Mouse (Mus musculus) MN1 (cell line): ENCODE measurements around the gene Setd7.
"Not testable (repeated sequence)": the region's sequence is repeated elsewhere in the genome, so short reads cannot be mapped to it uniquely, and the experiment has no call there.

ENCODE experiments used
- DNase-seq: peaks from one replicate; pipeline ENCODE4 v3.0.0-alpha.2; 2016; ENCODE audit warnings: low spot score

Setd7 gene

GRCm38 (mm10) chr3:51560511-51561108 lies at the start of gene Setd7:
Gene Setd7 (minus strand): TSS chr3:51560879.
- peak; percentile 89 for DNase-seq

GRCm38 (mm10) chr3:51604489-51604888 lies 43.8 kb upstream of the Setd7 start:
- DNase-seq, result no peak

GRCm38 (mm10) chr3:51603705-51604291 lies 43.1 kb upstream of the Setd7 start:
- DNase-seq, result peak; percentile 23

DNA sequence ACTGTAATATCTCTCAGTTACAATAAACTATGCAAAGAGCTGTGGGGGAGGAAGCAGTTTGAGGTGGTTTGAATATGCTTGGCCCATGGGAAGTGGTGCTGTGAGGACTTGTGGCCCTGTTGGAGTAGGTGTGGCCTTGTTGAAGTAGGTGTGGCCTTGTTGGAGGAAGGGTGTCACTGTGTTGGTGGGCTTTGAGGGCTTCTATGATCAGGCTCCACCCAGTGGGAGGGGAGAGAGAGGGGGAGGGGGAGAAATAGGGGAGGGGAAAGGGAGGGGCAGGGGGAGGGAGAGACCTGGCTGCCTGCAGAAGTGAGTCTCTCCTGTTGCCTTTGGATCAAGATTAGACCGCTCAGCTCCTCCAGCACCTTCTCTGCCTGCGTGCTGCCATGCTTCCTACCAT lies 40.8 kb upstream of the Setd7 start:
- DNase-seq, result no peak

DNA sequence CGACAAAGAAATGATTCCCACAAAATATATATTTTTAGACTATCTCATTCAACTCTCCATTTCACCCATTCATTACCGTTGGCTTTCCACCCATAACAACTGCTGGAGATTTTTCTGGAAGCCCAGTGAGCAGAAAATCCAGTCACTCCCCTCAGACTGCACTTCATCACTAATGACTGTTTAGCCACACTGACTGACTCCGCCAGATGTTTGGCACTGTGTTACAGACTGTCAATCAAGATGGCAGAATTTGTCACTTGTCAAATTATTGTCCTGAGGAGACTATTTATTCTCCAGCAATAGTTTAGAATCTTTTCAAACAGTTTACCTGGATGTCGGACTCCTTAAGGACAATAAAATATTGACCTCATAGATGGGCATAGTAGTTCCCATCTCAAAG lies 40.0 kb upstream of the Setd7 start:
- DNase-seq, result no peak

- DNase-seq, result no peak
These were observed 38.5 kb upstream of the Setd7 start for GRCm38 (mm10) chr3:51599057-51599630.

DNA sequence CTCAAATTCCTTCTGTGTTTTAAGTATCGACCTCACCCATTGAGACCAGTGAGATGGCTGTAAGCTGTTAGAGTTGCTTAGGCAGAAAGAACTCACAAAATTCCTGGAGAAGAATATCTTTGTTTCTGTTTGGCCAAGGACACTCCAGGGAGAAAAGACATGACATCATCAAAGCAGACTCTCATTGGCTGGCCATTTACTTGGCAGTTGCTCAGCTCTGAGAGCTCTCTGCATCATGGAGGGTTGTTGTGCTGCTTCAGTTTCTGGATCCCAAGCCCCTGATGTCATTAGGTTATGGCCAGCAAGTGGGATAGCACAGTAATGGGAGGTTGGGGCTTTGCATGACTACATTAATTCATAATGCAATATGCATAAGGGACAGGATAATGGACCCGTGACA lies 35.9 kb upstream of the Setd7 start:
- no peak for DNase-seq

DNA sequence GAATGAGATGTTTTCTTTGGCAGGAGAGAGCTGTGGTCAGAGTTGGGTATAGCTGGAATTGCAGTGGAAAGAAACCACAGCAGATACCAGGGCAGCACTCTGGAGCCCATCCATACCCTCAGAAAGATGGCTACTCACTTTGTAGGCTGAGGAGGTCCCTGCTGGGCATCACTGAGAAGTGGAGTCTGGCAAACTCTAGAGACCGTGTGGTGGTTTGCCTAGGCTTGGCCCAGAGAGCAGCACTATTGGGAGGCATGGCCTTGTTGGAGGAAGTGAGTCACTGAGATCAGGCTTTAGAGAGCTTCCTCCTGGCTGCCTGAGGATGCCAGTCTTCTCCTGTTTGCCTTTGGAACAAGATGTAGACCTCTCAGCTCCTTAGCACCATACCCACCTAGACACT lies 32.8 kb upstream of the Setd7 start:
- DNase-seq, result no peak

GRCm38 (mm10) chr3:51591591-51591990 lies 30.9 kb upstream of the Setd7 start:
- no peak for DNase-seq

DNA sequence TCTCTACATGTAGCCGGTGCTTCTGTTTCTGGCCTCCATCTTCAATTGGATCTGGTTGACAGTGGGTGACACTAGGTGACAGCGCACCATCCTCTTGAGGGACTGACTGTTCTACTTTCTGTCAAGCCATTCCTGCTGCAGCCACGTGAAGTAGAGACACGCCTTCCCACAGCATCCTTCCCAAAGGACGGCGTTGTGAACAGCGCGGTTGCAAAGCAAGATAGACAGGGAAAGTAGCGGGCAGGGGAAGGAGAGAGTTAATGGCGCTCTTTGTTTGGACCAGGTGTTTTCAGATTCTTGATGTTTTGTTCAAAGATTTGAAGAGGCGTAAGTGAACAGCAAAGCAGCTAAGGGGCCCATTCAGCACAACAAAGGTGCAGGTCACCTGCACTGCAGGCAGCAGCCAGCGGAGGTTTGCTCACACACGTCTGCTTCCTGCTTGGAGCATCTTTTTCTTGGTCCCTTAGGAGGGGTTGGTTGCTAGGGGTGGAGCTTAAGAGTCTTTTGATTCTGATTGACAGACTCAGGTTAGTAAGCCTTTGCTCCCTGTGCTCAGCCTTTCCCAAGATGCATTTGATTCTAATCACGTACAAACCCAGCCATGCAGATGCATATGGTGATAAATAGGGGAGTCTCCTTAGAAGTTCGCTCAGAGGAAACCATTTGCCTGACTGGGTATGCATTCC lies 29.7 kb upstream of the Setd7 start:
- no peak for DNase-seq

GRCm38 (mm10) chr3:51587697-51588262 lies 27.1 kb upstream of the Setd7 start:
- DNase-seq, result no peak

DNA sequence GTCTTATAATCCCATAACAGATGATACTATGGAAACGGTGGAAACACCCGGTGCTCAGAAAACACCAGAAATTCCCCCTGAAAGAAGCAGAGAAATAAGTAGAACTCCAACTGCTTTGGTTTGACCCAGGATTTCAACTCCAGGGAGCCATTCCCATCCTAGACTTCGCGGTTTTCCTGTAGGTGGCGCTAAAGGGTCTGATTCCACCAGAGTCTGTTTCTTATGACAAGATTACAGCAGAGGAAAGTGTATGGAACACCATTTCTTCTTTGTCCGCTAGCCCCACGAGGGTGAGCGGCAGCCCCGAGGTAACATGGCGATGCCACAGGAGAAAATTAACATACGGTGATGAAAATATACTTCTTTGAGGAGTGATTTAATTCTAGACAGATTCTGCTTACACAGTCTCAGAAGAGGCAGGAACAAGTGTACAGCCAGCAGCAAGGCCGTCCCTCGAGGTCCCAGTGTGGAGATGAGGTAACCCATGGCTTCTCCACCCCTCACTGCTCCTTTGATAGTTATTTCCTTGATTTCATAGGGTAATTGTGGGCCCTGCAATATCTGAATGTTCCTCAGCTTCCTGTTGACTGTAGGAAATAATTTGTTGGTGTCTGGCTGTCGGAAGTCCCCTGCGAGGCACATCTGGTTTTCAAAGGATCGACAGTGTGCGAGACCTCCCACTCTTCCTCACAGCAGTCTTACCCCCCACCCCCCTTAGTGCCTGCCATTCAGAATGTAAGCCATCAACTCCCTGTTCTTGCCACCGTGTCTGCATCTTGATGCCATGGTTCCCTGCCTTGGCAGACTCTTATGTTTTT lies 23.1 kb upstream of the Setd7 start:
- DNase-seq, result peak; percentile 93

DNA sequence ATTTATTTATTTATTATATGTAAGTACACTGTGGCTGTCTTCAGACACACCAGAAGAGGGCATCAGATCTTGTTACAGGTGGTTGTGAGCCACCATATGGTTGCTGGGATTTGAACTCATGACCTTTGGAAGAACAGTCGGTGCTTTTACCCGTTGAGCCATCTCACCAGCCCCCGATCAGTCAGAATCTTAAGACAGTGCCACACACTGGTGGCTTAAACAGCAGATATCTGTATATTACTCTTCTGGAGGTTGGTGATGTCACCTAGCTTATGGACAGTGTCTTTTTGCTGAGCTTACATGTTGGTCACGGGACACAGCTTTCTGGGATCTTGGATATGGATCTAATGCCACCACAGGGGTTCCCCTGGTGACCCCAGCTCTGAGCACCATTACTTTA lies 18.6 kb upstream of the Setd7 start:
- DNase-seq, result not testable (repeated sequence)

GRCm38 (mm10) chr3:51577816-51578749 lies 17.4 kb upstream of the Setd7 start:
- peak; percentile 77 for DNase-seq

DNA sequence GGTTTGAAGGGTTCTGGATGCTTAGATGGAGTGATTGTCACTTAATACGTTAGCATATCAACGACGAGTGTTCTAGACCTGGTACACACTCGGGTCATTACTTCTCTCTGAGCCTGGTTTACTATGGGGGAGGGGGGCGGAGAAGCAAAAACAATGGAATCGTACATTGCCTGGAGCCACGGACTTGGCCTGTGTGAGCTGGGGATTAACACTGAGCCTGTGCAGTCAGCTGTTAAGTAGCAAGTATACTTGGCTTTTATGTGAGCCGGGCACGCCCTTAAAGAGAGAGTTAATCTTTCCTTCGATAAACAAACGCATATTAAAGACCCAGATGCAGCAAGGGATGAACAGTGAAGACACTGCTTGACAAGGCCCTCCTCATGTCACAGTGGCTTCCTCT lies 16.7 kb upstream of the Setd7 start:
- DNase-seq, result no peak

DNA sequence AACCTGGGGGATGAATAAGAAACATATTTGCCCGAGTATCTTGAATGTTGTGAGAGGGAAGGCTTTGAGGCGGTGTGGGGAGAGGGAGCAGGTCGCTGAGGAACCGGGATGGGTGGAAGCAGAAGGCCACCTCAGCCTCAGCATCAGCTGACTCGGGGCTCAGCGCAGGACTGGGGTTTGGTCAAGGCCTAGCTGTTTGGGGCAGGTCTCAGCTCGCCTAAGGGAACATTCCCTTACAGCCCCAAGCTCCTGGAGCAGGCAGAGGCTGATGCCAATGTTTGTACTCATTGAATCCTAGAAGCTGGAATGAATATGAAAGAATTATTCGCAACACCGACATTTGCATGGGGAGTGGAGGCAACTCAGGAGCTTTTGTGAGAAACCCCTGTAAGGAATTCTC lies 13.2 kb upstream of the Setd7 start:
- DNase-seq, result no peak

DNA sequence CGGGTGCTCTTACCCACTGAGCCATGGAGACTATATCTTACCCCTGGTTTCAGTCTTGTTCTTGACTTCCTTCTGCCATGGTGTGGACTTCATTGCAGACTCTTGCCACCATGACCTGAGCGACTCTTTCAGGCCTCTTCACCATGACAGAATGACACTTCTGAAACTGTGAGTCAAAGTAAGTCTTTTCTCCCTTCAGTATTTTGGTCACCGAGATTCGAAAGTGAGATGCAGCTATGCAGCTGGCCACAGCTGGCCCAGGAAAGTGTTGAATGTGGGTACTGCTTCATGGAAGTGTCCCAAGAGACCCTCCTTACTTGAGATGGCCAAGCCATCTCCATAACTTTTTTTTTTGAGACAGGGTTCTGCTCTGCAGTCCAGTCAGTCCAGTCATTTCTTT lies 9.5 kb upstream of the Setd7 start:
- no peak for DNase-seq

- peak; percentile 65 for DNase-seq
These were observed 1.3 kb upstream of the Setd7 start for GRCm38 (mm10) chr3:51561993-51562385.

DNA sequence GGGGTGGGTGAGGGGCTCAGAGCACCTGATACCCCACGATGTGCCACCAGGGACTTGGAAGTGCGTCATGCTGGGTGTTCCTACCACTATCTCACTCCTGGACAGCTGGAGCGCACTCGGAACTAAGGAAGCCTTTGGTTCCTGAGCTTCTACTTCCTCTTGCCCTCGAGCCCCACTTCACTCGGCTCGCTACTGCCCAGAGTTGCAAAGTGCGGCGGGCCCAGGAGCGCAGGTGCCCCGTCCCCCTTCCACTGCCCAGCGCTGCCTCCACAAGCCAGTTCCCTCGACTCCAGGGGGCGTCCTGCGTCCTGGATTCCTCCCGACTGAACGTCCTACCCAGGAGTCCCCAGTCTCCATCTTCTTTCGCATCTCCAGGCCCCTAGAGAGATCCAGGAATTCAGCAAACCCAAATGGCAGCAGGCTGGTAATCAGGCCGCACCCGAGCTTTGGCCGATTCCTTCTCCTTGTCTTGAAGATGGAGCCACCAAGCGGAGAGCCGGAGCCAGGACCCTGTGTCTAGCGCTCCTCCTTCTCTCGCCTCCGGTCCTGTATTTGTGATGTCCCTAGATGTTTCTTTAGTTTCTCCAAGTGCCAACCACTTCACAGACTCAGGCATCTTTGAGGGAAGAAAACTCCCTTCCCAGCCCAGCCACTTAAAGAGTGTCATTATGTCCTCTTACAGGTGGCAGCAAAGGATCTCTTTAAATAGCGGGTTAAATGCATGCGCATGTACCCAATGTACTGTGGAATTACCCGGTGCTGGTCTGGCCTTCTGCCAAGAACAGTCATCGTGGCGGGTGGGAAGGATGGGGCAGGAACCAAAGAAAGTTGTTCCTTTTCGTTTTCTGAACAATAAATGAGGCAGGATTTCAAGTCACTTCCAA lies 672 bp upstream of the Setd7 start:
- DNase-seq, result peak; percentile 92
